Mouse (Mus musculus) MEL (cell line): ENCODE data around the gene Sh2d3c. TPM values are rescaled to one million over a fixed set of nuclear protein-coding genes. Genes with fewer than 3 reads are reported as not detected.

Experiments
- DNase-seq: peaks from one replicate; pipeline ENCODE4 v3.0.0; 2011; ENCODE audit warnings: low read depth, low spot score
- H3K27ac ChIP-seq: 2 replicates; pipeline ENCODE4 v1.5.1; 2012; ENCODE audit warnings: low read depth, mild to moderate bottlenecking, control low read depth, low read length, moderate library complexity; ENCODE audit not compliant: control insufficient read depth
- H3K27me3 ChIP-seq, 2 experiments: fragments of 150-350 bp in 1 of 2; sonication (generic) in 1 of 2; 2 replicates each; pipeline ENCODE4 v1.6.1; 2012; ENCODE audit warnings: low read length in 2 of 2, mild to moderate bottlenecking in 2 of 2, improper control_type of control experiment in 1 of 2, moderate library complexity in 1 of 2; ENCODE audit not compliant: insufficient read depth in 2 of 2, control insufficient read depth in 1 of 2
- H3K36me3 ChIP-seq, 2 experiments: 2 replicates each; pipeline ENCODE4 v1.6.1; 2012 to 2014; ENCODE audit warnings: low read length in 2 of 2, improper control_type of control experiment in 1 of 2, inconsistent platforms in 1 of 2, mild to moderate bottlenecking in 1 of 2; ENCODE audit not compliant: insufficient read depth in 2 of 2, control insufficient read depth in 1 of 2
- H3K4me1 ChIP-seq, 2 experiments: fragments of 150-350 bp in 1 of 2; sonication (generic) in 1 of 2; 2 replicates each; pipeline ENCODE4 v1.6.1; 2012; ENCODE audit warnings: low read length in 2 of 2, improper control_type of control experiment in 1 of 2, mild to moderate bottlenecking in 1 of 2; ENCODE audit not compliant: insufficient read depth in 2 of 2, control insufficient read depth in 1 of 2
- H3K4me3 ChIP-seq, 2 experiments: fragments of 150-350 bp in 1 of 2; sonication (generic) in 1 of 2; 2 replicates each; pipeline ENCODE4 v1.5.1; 2012; ENCODE audit warnings: low read depth in 2 of 2, low read length in 2 of 2, mild to moderate bottlenecking in 2 of 2, moderate library complexity in 2 of 2, control low read depth in 1 of 2, improper control_type of control experiment in 1 of 2; ENCODE audit not compliant: control insufficient read depth in 1 of 2, insufficient read depth in 1 of 2
- H3K79me2 ChIP-seq: 2 replicates; pipeline ENCODE4 v1.6.1; 2012; ENCODE audit warnings: mild to moderate bottlenecking, low read length, moderate library complexity; ENCODE audit not compliant: control insufficient read depth, poor library complexity, insufficient read depth
- H3K9ac ChIP-seq: 2 replicates; pipeline ENCODE4 v1.6.1; 2012; ENCODE audit warnings: low read depth, mild to moderate bottlenecking, control low read depth, low read length, moderate library complexity; ENCODE audit not compliant: control insufficient read depth, poor library complexity, severe bottlenecking
- H3K9me3 ChIP-seq: fragments of 150-350 bp; sonication (generic); replicated peaks from 2 replicates; pipeline ENCODE4 v1.6.1; 2012; ENCODE audit warnings: mild to moderate bottlenecking, low read length, improper control_type of control experiment, moderate library complexity; ENCODE audit not compliant: insufficient read depth
- CTCF ChIP-seq, 3 experiments: IDR thresholded peaks in 2 of 3; conservative IDR thresholded peaks in 1 of 3; 2 replicates each; pipeline ENCODE4 v1.5.1; 2011 to 2012; ENCODE audit warnings: low read length in 3 of 3, low read depth in 2 of 3, mild to moderate bottlenecking in 2 of 3, improper control_type of control experiment in 1 of 3, inconsistent platforms in 1 of 3, mixed read lengths in 1 of 3, moderate library complexity in 1 of 3; ENCODE audit not compliant: control insufficient read depth in 1 of 3, insufficient read depth in 1 of 3, poor library complexity in 1 of 3, severe bottlenecking in 1 of 3
- ELF1 ChIP-seq: IDR thresholded peaks from 2 replicates; pipeline ENCODE4 v1.6.1; 2014; ENCODE audit warnings: low read depth, mild to moderate bottlenecking, inconsistent platforms, low read length, improper control_type of control experiment, moderate library complexity
- ETS1 ChIP-seq: IDR thresholded peaks from 2 replicates; pipeline ENCODE4 v1.6.1; 2012; ENCODE audit warnings: low read depth, mild to moderate bottlenecking, inconsistent platforms, low read length, improper control_type of control experiment, moderate library complexity
- GATA1 ChIP-seq: IDR thresholded peaks from 2 replicates; pipeline ENCODE4 v1.6.1; 2011; ENCODE audit warnings: low read depth, low read length, improper control_type of control experiment
- HCFC1 ChIP-seq: IDR thresholded peaks from 2 replicates; pipeline ENCODE4 v1.6.1; 2012; ENCODE audit warnings: low read depth, mild to moderate bottlenecking, inconsistent platforms, low read length, improper control_type of control experiment, moderate library complexity
- JUND ChIP-seq: IDR thresholded peaks from 2 replicates; pipeline ENCODE4 v1.6.1; 2011; ENCODE audit warnings: low read depth, mild to moderate bottlenecking, improper control_type of control experiment, low read length
- KAT2A ChIP-seq: conservative IDR thresholded peaks from 2 replicates; pipeline ENCODE4 v1.6.1; 2012; ENCODE audit warnings: low read depth, low read length, improper control_type of control experiment, inconsistent platforms
- MAZ ChIP-seq: IDR thresholded peaks from 2 replicates; pipeline ENCODE4 v1.6.1; 2012; ENCODE audit warnings: low read depth, mild to moderate bottlenecking, inconsistent platforms, low read length, improper control_type of control experiment
- MYC ChIP-seq: IDR thresholded peaks from 2 replicates; pipeline ENCODE4 v1.6.1; 2011; ENCODE audit warnings: low read depth, mild to moderate bottlenecking, low read length, improper control_type of control experiment, moderate library complexity
- POLR2A ChIP-seq, 2 experiments: IDR thresholded peaks; 2 replicates each; pipeline ENCODE4 v1.6.1; 2011 to 2012; ENCODE audit warnings: low read length in 2 of 2, mild to moderate bottlenecking in 2 of 2, control low read depth in 1 of 2, improper control_type of control experiment in 1 of 2, low read depth in 1 of 2, moderate library complexity in 1 of 2; ENCODE audit not compliant: control insufficient read depth in 1 of 2, insufficient read depth in 1 of 2, poor library complexity in 1 of 2
- POLR2AphosphoS2 ChIP-seq: IDR thresholded peaks from 2 replicates; pipeline ENCODE4 v1.6.1; 2011; ENCODE audit warnings: low read length, improper control_type of control experiment
- SMC3 ChIP-seq: IDR thresholded peaks from 2 replicates; pipeline ENCODE4 v1.6.1; 2011; ENCODE audit warnings: low read depth, low read length, improper control_type of control experiment
- TBP ChIP-seq: IDR thresholded peaks from 2 replicates; pipeline ENCODE4 v1.8.0; 2011; ENCODE audit warnings: low read depth, low read length, improper control_type of control experiment
- USF1 ChIP-seq: IDR thresholded peaks from 2 replicates; pipeline ENCODE4 v1.6.1; 2014; ENCODE audit warnings: low read depth, mild to moderate bottlenecking, inconsistent platforms, low read length, improper control_type of control experiment, moderate library complexity
- USF2 ChIP-seq, 2 experiments: IDR thresholded peaks; 2 replicates each; pipeline ENCODE4 v1.6.1; 2011 to 2012; ENCODE audit warnings: improper control_type of control experiment in 2 of 2, low read length in 2 of 2, borderline replicate concordance in 1 of 2, inconsistent platforms in 1 of 2, low read depth in 1 of 2, mild to moderate bottlenecking in 1 of 2; ENCODE audit not compliant: insufficient read depth in 1 of 2
- ZMIZ1 ChIP-seq: IDR thresholded peaks from 2 replicates; pipeline ENCODE4 v1.6.1; 2012; ENCODE audit warnings: low read depth, mild to moderate bottlenecking, inconsistent platforms, low read length, improper control_type of control experiment, moderate library complexity
- polyA plus RNA-seq, 2 experiments: library from polyadenylated mRNA; stranded (reverse) in 1 of 2; unstranded in 1 of 2; fragments of >175 nt in 1 of 2; fragments of >200 nt in 1 of 2; gene quantifications; 2 replicates each; pipeline versions ENCODE4 v1.2.1 to v1.2.4; 2012; ENCODE audit warnings: low replicate concordance in 2 of 2, low read depth in 1 of 2; ENCODE audit not compliant: insufficient read length in 2 of 2, insufficient read depth in 1 of 2, missing spikeins in 1 of 2
- total RNA-seq: library from RNA; depleted of rRNA; stranded (reverse); fragments of 300-350 nt; gene quantifications from 2 replicates; pipeline ENCODE4 v1.2.3, GENCODE M21; 2012

Sh2d3c gene
- total and polyA plus RNA-seq, 3 experiments: 0.19 to 0.43 TPM; not detected in 1

DNA sequence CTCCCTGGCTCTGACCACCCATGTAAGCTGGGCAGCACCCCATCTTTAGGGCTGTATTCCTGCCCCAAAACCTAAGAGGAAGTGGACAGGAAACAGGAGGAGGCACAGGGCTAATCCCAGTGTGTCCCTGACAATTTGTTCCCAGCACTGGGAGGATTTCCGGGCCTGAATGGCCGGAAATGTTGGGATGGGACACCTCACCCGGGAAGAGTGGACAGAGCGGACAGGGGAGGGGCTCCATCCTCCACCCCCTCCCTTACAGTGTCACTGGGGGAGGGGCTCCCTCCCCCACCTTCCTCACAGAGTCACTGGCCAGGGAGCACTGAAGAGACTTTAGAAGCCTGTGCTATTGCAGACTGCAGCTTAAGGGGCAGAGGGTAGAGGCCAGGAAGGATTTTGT lies 14.1 kb downstream of the Sh2d3c start:
- Histone ChIP-seq H3K9ac (no peak overlapping the region), H3K4me1 (no peaks in the 10 kb centered on the region), H3K36me3 (no peaks in the 10 kb centered on the region), H3K27me3 (peaks cover 0 to 3% of the 10 kb centered on the region in 2 experiments; a peak in 2 of 4 replicates), H3K9me3 (no peaks in the 10 kb centered on the region), H3K79me2 (no peaks in the 10 kb centered on the region), H3K27ac (no peak overlapping the region), H3K4me3 (no peak overlapping the region)
- DNase-seq: no peak
- no peak for TF ChIP-seq JUND
- TF ChIP-seq HCFC1: no peak
- TF ChIP-seq MYC: no peak
- TF ChIP-seq MAZ: no peak
- TF ChIP-seq CTCF (IDR thresholded peaks at IDR 0.05 in 2 of 3, conservative IDR thresholded peaks at IDR 0.05 in 1 of 3; ENCODE audit: control insufficient read depth in 1 of 3, insufficient read depth in 1 of 3, low read depth in 2 of 3, low read length in 3 of 3, poor library complexity in 1 of 3, severe bottlenecking in 1 of 3): no peak
- TF ChIP-seq POLR2AphosphoS2: no peak
- TF ChIP-seq GATA1: no peak
- no peak for TF ChIP-seq USF2 (IDR thresholded peaks at IDR 0.05; ENCODE audit: borderline replicate concordance in 1 of 2, insufficient read depth in 1 of 2, low read depth in 1 of 2, low read length in 2 of 2)

- no peak for DNase-seq
- H3K4me1 ChIP-seq: no peaks in the 10 kb centered on the region
- H3K9ac ChIP-seq: no peak overlapping the region
- H3K36me3 ChIP-seq: no peaks in the 10 kb centered on the region
- H3K79me2 ChIP-seq: no peaks in the 10 kb centered on the region
- H3K4me3 ChIP-seq: no peak overlapping the region
- no peaks in the 10 kb centered on the region for H3K9me3 ChIP-seq
- TF ChIP-seq KAT2A: no peak
- no peak overlapping the region for H3K27ac ChIP-seq
- peaks cover 0 to 3% of the 10 kb centered on the region in 2 experiments; a peak in 1 of 4 replicates for H3K27me3 ChIP-seq
These were observed 15.5 kb downstream of the Sh2d3c start for GRCm38 (mm10) chr2:32736306-32736829.

- Histone ChIP-seq H3K27ac (no peak overlapping the region), H3K27me3 (peaks cover 0 to 3% of the 10 kb centered on the region in 2 experiments; a peak in 1 of 4 replicates), H3K9me3 (no peaks in the 10 kb centered on the region), H3K79me2 (no peaks in the 10 kb centered on the region), H3K9ac (no peak overlapping the region)
- DNase-seq: no peak
- TF ChIP-seq ZMIZ1 (no peak), USF1 (no peak), CTCF (IDR thresholded peaks at IDR 0.05 in 2 of 3, conservative IDR thresholded peaks at IDR 0.05 in 1 of 3; ENCODE audit: control insufficient read depth in 1 of 3, insufficient read depth in 1 of 3, low read depth in 2 of 3, low read length in 3 of 3, poor library complexity in 1 of 3, severe bottlenecking in 1 of 3) (no peak), TBP (no peak), ELF1 (no peak), SMC3 (no peak), ETS1 (no peak), POLR2A (IDR thresholded peaks at IDR 0.05; ENCODE audit: control insufficient read depth in 1 of 2, insufficient read depth in 1 of 2, low read depth in 1 of 2, low read length in 2 of 2, poor library complexity in 1 of 2) (no peak)
- TF ChIP-seq, all 39 proteins: peak for 0
- no peak overlapping the region for H3K4me3 ChIP-seq
- H3K4me1 ChIP-seq: no peaks in the 10 kb centered on the region
- H3K36me3 ChIP-seq: no peaks in the 10 kb centered on the region
These were observed 16.2 kb downstream of the Sh2d3c start for GRCm38 (mm10) chr2:32737008-32737407.
